Mouse (Mus musculus) MEL (cell line): ENCODE measurements around the gene Gm5868. TPM values are rescaled to one million over a fixed set of nuclear protein-coding genes. Genes with fewer than 3 reads are reported as not detected.
A peak's percentile ranks its signal among the peaks of the same experiment; 100 is the strongest.

Source experiments
- DNase-seq: peaks from one replicate; pipeline ENCODE4 v3.0.0; 2011; ENCODE audit warnings: low read depth, low spot score
- H3K27ac ChIP-seq: 2 replicates; pipeline ENCODE4 v1.5.1; 2012; ENCODE audit warnings: low read depth, mild to moderate bottlenecking, control low read depth, low read length, moderate library complexity; ENCODE audit not compliant: control insufficient read depth
- H3K27me3 ChIP-seq, 2 experiments: fragments of 150-350 bp in 1 of 2; sonication (generic) in 1 of 2; 2 replicates each; pipeline ENCODE4 v1.6.1; 2012; ENCODE audit warnings: low read length in 2 of 2, mild to moderate bottlenecking in 2 of 2, improper control_type of control experiment in 1 of 2, moderate library complexity in 1 of 2; ENCODE audit not compliant: insufficient read depth in 2 of 2, control insufficient read depth in 1 of 2
- H3K36me3 ChIP-seq, 2 experiments: 2 replicates each; pipeline ENCODE4 v1.6.1; 2012 to 2014; ENCODE audit warnings: low read length in 2 of 2, improper control_type of control experiment in 1 of 2, inconsistent platforms in 1 of 2, mild to moderate bottlenecking in 1 of 2; ENCODE audit not compliant: insufficient read depth in 2 of 2, control insufficient read depth in 1 of 2
- H3K4me1 ChIP-seq, 2 experiments: fragments of 150-350 bp in 1 of 2; sonication (generic) in 1 of 2; 2 replicates each; pipeline ENCODE4 v1.6.1; 2012; ENCODE audit warnings: low read length in 2 of 2, improper control_type of control experiment in 1 of 2, mild to moderate bottlenecking in 1 of 2; ENCODE audit not compliant: insufficient read depth in 2 of 2, control insufficient read depth in 1 of 2
- H3K4me3 ChIP-seq, 2 experiments: fragments of 150-350 bp in 1 of 2; sonication (generic) in 1 of 2; 2 replicates each; pipeline ENCODE4 v1.5.1; 2012; ENCODE audit warnings: low read depth in 2 of 2, low read length in 2 of 2, mild to moderate bottlenecking in 2 of 2, moderate library complexity in 2 of 2, control low read depth in 1 of 2, improper control_type of control experiment in 1 of 2; ENCODE audit not compliant: control insufficient read depth in 1 of 2, insufficient read depth in 1 of 2
- H3K79me2 ChIP-seq: 2 replicates; pipeline ENCODE4 v1.6.1; 2012; ENCODE audit warnings: mild to moderate bottlenecking, low read length, moderate library complexity; ENCODE audit not compliant: control insufficient read depth, poor library complexity, insufficient read depth
- H3K9ac ChIP-seq: 2 replicates; pipeline ENCODE4 v1.6.1; 2012; ENCODE audit warnings: low read depth, mild to moderate bottlenecking, control low read depth, low read length, moderate library complexity; ENCODE audit not compliant: control insufficient read depth, poor library complexity, severe bottlenecking
- H3K9me3 ChIP-seq: fragments of 150-350 bp; sonication (generic); replicated peaks from 2 replicates; pipeline ENCODE4 v1.6.1; 2012; ENCODE audit warnings: mild to moderate bottlenecking, low read length, improper control_type of control experiment, moderate library complexity; ENCODE audit not compliant: insufficient read depth
- BHLHE40 ChIP-seq: IDR thresholded peaks from 2 replicates; pipeline ENCODE4 v1.6.1; 2012; ENCODE audit warnings: low read depth, mild to moderate bottlenecking, inconsistent platforms, low read length, improper control_type of control experiment, borderline replicate concordance
- CHD1 ChIP-seq: IDR thresholded peaks from 2 replicates; pipeline ENCODE4 v1.6.1; 2012; ENCODE audit warnings: low read depth, mild to moderate bottlenecking, inconsistent platforms, low read length, improper control_type of control experiment
- CTCF ChIP-seq, 3 experiments: IDR thresholded peaks in 2 of 3; conservative IDR thresholded peaks in 1 of 3; 2 replicates each; pipeline ENCODE4 v1.5.1; 2011 to 2012; ENCODE audit warnings: low read length in 3 of 3, low read depth in 2 of 3, mild to moderate bottlenecking in 2 of 3, improper control_type of control experiment in 1 of 3, inconsistent platforms in 1 of 3, mixed read lengths in 1 of 3, moderate library complexity in 1 of 3; ENCODE audit not compliant: control insufficient read depth in 1 of 3, insufficient read depth in 1 of 3, poor library complexity in 1 of 3, severe bottlenecking in 1 of 3
- ELF1 ChIP-seq: IDR thresholded peaks from 2 replicates; pipeline ENCODE4 v1.6.1; 2014; ENCODE audit warnings: low read depth, mild to moderate bottlenecking, inconsistent platforms, low read length, improper control_type of control experiment, moderate library complexity
- EP300 ChIP-seq, 2 experiments: IDR thresholded peaks; 2 replicates each; pipeline ENCODE4 v1.6.1; 2011; ENCODE audit warnings: improper control_type of control experiment in 2 of 2, low read length in 2 of 2, low read depth in 1 of 2, mild to moderate bottlenecking in 1 of 2
- GABPA ChIP-seq: IDR thresholded peaks from 2 replicates; pipeline ENCODE4 v1.6.1; 2012; ENCODE audit warnings: low read depth, mild to moderate bottlenecking, inconsistent platforms, low read length, improper control_type of control experiment, moderate library complexity
- HCFC1 ChIP-seq: IDR thresholded peaks from 2 replicates; pipeline ENCODE4 v1.6.1; 2012; ENCODE audit warnings: low read depth, mild to moderate bottlenecking, inconsistent platforms, low read length, improper control_type of control experiment, moderate library complexity
- MAFK ChIP-seq: IDR thresholded peaks from 2 replicates; pipeline ENCODE4 v1.6.1; 2011; ENCODE audit warnings: low read depth, mild to moderate bottlenecking, low read length, improper control_type of control experiment, borderline replicate concordance
- MAZ ChIP-seq: IDR thresholded peaks from 2 replicates; pipeline ENCODE4 v1.6.1; 2012; ENCODE audit warnings: low read depth, mild to moderate bottlenecking, inconsistent platforms, low read length, improper control_type of control experiment
- MEF2A ChIP-seq: IDR thresholded peaks from 2 replicates; pipeline ENCODE4 v1.6.1; 2014; ENCODE audit warnings: low read depth, mild to moderate bottlenecking, inconsistent platforms, low read length, improper control_type of control experiment; ENCODE audit not compliant: poor library complexity, insufficient replicate concordance, severe bottlenecking; ENCODE audit errors: extremely low read depth
- MXI1 ChIP-seq: IDR thresholded peaks from 2 replicates; pipeline ENCODE4 v1.6.1; 2011; ENCODE audit warnings: mild to moderate bottlenecking, low read depth, low read length, improper control_type of control experiment
- MYC ChIP-seq: IDR thresholded peaks from 2 replicates; pipeline ENCODE4 v1.6.1; 2011; ENCODE audit warnings: low read depth, mild to moderate bottlenecking, low read length, improper control_type of control experiment, moderate library complexity
- POLR2AphosphoS2 ChIP-seq: IDR thresholded peaks from 2 replicates; pipeline ENCODE4 v1.6.1; 2011; ENCODE audit warnings: low read length, improper control_type of control experiment
- POLR2AphosphoS5 ChIP-seq: IDR thresholded peaks from 2 replicates; pipeline ENCODE4 v1.6.1; 2012; ENCODE audit warnings: low read depth, borderline replicate concordance, mild to moderate bottlenecking, inconsistent platforms, low read length, moderate library complexity, mixed read lengths
- RAD21 ChIP-seq: IDR thresholded peaks from 2 replicates; pipeline ENCODE4 v1.6.1; 2011; ENCODE audit warnings: mild to moderate bottlenecking, low read depth, low read length, improper control_type of control experiment
- RCOR1 ChIP-seq: IDR thresholded peaks from 2 replicates; pipeline ENCODE4 v1.6.1; 2012; ENCODE audit warnings: low read depth, mild to moderate bottlenecking, inconsistent platforms, low read length, improper control_type of control experiment
- SMC3 ChIP-seq: IDR thresholded peaks from 2 replicates; pipeline ENCODE4 v1.6.1; 2011; ENCODE audit warnings: low read depth, low read length, improper control_type of control experiment
- TBP ChIP-seq: IDR thresholded peaks from 2 replicates; pipeline ENCODE4 v1.8.0; 2011; ENCODE audit warnings: low read depth, low read length, improper control_type of control experiment
- TCF12 ChIP-seq: IDR thresholded peaks from 2 replicates; pipeline ENCODE4 v1.6.1; 2014; ENCODE audit warnings: low read depth, mild to moderate bottlenecking, inconsistent platforms, low read length, improper control_type of control experiment, moderate library complexity
- UBTF ChIP-seq: IDR thresholded peaks from 2 replicates; pipeline ENCODE4 v1.6.1; 2012; ENCODE audit warnings: low read depth, mild to moderate bottlenecking, inconsistent platforms, low read length, improper control_type of control experiment, moderate library complexity, borderline replicate concordance; ENCODE audit not compliant: insufficient read depth
- ZC3H11A ChIP-seq: IDR thresholded peaks from 2 replicates; pipeline ENCODE4 v1.6.1; 2012; ENCODE audit warnings: low read depth, mild to moderate bottlenecking, inconsistent platforms, low read length, improper control_type of control experiment
- ZMIZ1 ChIP-seq: IDR thresholded peaks from 2 replicates; pipeline ENCODE4 v1.6.1; 2012; ENCODE audit warnings: low read depth, mild to moderate bottlenecking, inconsistent platforms, low read length, improper control_type of control experiment, moderate library complexity
- polyA plus RNA-seq, 2 experiments: library from polyadenylated mRNA; stranded (reverse) in 1 of 2; unstranded in 1 of 2; fragments of >175 nt in 1 of 2; fragments of >200 nt in 1 of 2; gene quantifications; 2 replicates each; pipeline versions ENCODE4 v1.2.1 to v1.2.4; 2012; ENCODE audit warnings: low replicate concordance in 2 of 2, low read depth in 1 of 2; ENCODE audit not compliant: insufficient read length in 2 of 2, insufficient read depth in 1 of 2, missing spikeins in 1 of 2
- total RNA-seq: library from RNA; depleted of rRNA; stranded (reverse); fragments of 300-350 nt; gene quantifications from 2 replicates; pipeline ENCODE4 v1.2.3, GENCODE M21; 2012

Gene Gm5868
- total and polyA plus RNA-seq, 3 experiments: not detected

DNA sequence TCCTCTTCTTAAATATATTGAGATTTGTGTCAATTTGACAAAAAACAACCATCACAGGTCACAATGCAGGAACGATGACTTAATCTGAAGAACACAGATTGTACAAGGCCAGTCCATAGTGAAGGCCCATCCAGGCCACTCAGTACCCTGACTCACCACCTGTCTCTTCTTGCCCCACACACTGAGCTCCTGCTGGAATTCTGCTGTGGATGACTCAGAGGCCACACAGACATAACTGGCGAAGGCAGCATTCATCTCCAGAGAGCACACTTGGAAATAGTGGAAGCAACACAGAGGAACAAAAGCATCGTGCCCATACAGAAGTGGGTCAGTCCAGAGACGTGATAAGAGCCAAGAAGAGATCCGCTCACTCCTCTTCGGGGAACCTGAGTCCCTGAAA, 42.7 kb upstream of the Gm5868 start:
- H3K4me1 ChIP-seq: peaks cover under 1 to 8% of the 10 kb centered on the region in 2 experiments; a peak in 1 of 4 replicates
- H3K9ac ChIP-seq: no peak overlapping the region
- H3K4me3 ChIP-seq: no peak overlapping the region
- no peaks in the 10 kb centered on the region for H3K36me3 ChIP-seq
- no peak overlapping the region for H3K27ac ChIP-seq
- no peak for DNase-seq
- no peaks in the 10 kb centered on the region for H3K9me3 ChIP-seq
- H3K27me3 ChIP-seq: peaks cover 1 to 5% of the 10 kb centered on the region in 2 experiments; a peak in 3 of 4 replicates
- no peaks in the 10 kb centered on the region for H3K79me2 ChIP-seq
- no peak for TF ChIP-seq BHLHE40
- no peak for TF ChIP-seq MAZ
- TF ChIP-seq CHD1: no peak
- no peak for TF ChIP-seq TCF12
- TF ChIP-seq ZC3H11A: no peak
- TF ChIP-seq MAFK: no peak
- TF ChIP-seq POLR2AphosphoS2: no peak
- TF ChIP-seq HCFC1: no peak
- no peak for TF ChIP-seq EP300 (IDR thresholded peaks at IDR 0.05; ENCODE audit: low read depth in 1 of 2, low read length in 2 of 2)

DNA sequence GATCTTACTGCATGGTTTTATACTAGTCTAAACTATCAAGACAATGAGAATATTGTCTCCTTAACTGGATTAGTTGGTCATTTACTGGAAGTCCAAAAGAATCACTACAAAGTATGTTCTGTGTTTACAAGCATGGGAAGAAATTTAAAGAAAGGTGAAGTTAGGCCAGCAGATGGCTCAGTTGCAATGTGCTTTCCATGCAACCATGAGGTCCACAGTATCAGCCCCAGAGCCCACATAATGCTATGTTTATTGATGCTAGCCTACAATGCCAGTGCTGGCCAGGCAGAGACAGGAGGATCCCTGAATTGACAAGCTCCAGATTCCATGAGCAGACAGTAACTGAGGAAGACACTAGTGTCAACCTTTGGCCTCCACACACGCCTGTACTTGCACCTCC, 33.7 kb upstream of the Gm5868 start:
- DNase-seq: no peak

DNA sequence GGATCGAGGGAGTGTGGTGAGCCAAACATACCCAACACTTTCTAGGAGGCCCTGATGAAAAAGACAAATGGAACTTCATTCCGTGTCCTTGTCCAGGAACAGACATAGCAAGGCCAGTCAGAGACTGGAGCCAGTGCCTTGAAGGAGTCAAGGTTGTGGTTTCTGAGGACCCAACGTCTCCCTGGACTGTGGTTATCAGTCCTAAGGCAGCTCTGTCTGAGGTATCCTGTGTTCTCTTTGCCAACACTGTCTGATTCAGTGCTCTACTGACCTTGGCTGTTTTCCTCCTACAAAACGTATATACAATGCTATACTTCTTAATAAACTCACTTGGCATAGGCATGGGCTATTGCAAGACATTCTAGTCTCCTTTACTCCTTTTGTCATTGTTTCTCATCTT, 30.1 kb upstream of the Gm5868 start:
- TF ChIP-seq MYC (no peak), TBP (no peak), ZC3H11A (no peak), ELF1 (no peak), ZMIZ1 (no peak), UBTF (no peak), RCOR1 (no peak), POLR2AphosphoS5 (no peak), MEF2A (no peak), MAZ (no peak), MXI1 (no peak)
- no peak overlapping the region for H3K9ac ChIP-seq
- no peaks in the 10 kb centered on the region for H3K36me3 ChIP-seq
- no peak for DNase-seq
- no peaks in the 10 kb centered on the region for H3K4me1 ChIP-seq
- no peak overlapping the region for H3K27ac ChIP-seq
- no peaks in the 10 kb centered on the region for H3K79me2 ChIP-seq
- peaks cover 0 to 4% of the 10 kb centered on the region in 2 experiments; a peak in 3 of 4 replicates for H3K27me3 ChIP-seq
- no peaks in the 10 kb centered on the region for H3K9me3 ChIP-seq
- no peak overlapping the region for H3K4me3 ChIP-seq

More for the DNA sequence above, 33.7 kb upstream of the Gm5868 start:
- H3K9me3 ChIP-seq: no peaks in the 10 kb centered on the region
- no peaks in the 10 kb centered on the region for H3K79me2 ChIP-seq
- no peak overlapping the region for H3K4me3 ChIP-seq
- H3K27ac ChIP-seq: no peak overlapping the region
- H3K27me3 ChIP-seq: peaks cover 0 to 3% of the 10 kb centered on the region in 2 experiments
- H3K9ac ChIP-seq: no peak overlapping the region
- no peaks in the 10 kb centered on the region for H3K4me1 ChIP-seq
- no peak for TF ChIP-seq MXI1
- no peak for TF ChIP-seq CHD1
- no peak for TF ChIP-seq BHLHE40
- no peak for TF ChIP-seq MYC
- TF ChIP-seq RAD21: peak; percentile 9
- TF ChIP-seq SMC3: peak; percentile 19; the same call in 1 of the 2 replicates
- TF ChIP-seq GABPA: no peak
- peak in 1 of 3 experiments; percentile 13; a peak in 1 of 6 replicates for TF ChIP-seq CTCF (IDR thresholded peaks at IDR 0.05 in 2 of 3, conservative IDR thresholded peaks at IDR 0.05 in 1 of 3; ENCODE audit: control insufficient read depth in 1 of 3, insufficient read depth in 1 of 3, low read depth in 2 of 3, low read length in 3 of 3, poor library complexity in 1 of 3, severe bottlenecking in 1 of 3)
- no peak for TF ChIP-seq MAFK
- H3K36me3 ChIP-seq: no peaks in the 10 kb centered on the region
